Mouse (Mus musculus) kidney, adult 11 months (tissue): Measurements from ENCODE around the gene Efcab14.

Experiments
- DNase-seq: peaks from one replicate; pipeline ENCODE4 v3.0.0; 2022

Efcab14 gene

DNA sequence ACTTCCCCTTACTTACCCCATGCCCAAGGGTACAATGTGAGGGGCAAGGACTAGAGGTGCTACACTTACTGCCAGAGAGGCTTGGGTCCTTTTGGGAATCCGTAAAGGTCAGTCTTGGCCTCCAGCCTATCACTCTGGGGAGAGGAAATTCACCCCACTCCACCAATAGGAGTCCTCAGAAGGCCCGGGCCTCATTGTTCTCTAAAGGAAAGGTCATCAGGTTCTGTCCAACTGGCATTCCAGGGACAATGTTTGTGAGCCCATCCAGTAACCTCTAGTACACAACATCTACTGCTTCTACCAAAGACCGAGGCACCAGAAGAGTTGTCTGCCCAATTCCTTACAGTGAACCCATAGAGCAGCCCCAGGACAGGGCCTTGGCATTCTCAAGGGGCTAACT lies 43.4 kb downstream of the Efcab14 start, which contains the start of gene Tex38:
Tex38 (minus strand) TSS at position 101 of the 400 bp plus-strand sequence.
- DNase-seq: no peak

DNA sequence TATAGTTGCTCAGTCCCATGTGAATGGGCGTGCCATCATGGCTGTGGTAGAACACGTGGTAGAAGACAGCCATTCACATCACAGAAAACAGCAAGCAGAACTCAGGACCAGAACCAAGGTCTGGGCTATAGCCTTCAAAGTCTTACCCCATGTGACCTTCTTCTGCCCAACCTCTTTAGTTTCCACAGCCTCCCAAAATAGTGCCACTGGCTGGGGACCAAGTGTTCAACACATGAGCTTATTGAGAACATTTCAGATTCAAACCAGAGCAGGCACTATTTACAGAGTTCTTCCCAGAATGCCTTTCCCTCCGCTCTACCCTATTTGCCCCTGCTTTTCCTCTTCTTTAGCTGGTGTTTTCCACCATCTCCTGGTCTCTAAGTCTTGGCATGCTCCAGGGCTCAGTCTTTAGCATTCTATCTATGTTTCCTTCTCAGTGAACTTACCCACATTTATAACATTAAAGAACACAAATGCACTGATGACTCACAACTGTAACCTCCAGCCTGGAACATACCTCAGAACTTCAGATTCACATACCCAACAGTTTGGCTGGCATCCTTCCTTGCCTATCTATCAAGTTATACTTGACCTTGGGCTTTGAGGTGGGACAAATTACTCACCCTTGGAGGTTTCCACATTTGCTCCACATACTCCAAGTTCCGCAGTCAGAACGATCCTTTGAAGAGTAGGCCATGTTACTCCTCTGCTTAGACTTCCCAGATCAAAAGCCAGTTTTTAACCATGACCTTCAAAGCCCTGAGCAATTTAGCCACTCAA lies 44.7 kb downstream of the Efcab14 start:
- DNase-seq: no peak

DNA sequence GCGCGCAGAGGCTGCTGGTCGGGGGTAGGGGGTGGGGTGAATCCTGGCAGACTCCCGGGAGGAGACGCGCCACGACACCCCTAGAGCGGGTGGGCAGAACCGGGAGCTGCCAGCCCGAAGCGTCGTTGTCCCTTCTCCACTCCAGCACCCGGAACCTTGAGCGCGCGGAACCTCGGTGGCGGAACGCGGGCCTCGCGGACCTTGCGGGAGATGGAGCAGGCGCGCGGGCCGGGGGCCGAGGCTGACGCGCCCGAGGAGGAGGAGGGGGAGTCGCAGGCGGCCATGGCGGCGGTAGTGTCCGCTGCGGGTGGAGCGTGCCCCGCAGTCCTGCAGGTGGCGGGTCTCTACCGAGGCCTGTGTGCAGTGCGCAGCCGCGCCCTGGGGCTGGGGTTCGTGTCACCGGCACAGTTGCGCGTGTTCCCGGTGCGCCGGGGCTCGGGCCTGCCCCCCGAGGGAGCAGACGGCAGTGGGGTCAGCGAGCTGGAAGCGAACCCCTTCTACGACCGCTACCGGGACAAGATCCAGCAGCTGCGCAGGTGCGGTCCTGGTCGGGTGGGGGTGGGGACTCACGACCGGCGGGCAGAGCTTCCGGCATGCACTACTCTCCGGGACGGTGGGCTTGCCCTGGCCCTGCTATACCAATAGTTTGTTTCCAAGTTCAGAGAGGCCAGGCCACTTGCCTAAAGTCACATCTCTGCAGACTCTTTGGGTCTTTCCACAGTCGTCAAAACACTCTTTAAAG lies 47.4 kb downstream of the Efcab14 start, which contains the start of gene Atpaf1:
Atpaf1 (plus strand) TSS at position 44 of the 742 bp plus-strand sequence.
- peak; percentile 60 for DNase-seq

DNA sequence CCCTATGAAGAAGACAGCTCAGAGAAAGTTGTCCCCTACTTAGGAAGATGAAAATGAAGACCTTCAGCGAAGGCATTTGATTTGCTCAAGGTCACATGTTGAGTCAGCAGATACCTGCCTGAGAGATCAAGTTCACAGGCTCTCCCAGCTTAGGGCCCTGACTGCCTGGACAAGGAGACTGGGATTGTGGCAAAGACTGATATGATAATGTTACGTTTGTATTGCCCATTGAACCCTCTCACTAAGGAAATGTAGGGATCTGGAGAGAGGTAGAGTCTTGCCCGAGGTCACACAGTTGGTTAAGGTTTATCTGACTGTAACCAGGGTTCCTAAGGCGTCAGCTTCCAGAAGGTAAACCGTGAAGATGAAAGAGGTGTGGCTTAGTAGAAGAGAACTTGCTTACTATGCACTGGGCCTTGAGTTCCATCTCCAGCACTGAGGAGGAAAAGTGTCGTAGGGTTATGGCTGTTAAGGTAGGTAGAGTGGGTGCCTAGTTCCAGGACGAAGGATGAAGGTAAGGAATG lies 48.0 kb downstream of the Efcab14 start:
- no peak for DNase-seq

DNA sequence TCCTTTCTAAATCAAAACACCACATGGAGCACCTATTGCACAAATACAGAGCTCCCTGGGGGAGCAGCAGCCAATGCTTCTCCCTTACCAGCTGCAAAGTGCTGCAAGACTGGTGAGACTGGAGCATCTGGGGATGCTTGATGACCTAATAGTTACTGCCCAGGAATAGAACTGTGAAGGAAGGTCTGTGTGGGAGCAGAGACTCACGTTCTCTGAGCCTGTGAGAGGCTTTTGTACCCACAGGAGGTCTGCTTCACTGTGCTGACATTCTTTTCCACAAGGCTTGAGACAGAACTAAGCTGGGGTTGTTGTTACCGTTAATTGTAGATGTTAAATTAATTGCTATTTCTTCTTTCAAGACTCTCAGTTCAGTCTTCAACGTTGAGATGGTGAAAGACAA lies 53.3 kb downstream of the Efcab14 start:
- no peak for DNase-seq

DNA sequence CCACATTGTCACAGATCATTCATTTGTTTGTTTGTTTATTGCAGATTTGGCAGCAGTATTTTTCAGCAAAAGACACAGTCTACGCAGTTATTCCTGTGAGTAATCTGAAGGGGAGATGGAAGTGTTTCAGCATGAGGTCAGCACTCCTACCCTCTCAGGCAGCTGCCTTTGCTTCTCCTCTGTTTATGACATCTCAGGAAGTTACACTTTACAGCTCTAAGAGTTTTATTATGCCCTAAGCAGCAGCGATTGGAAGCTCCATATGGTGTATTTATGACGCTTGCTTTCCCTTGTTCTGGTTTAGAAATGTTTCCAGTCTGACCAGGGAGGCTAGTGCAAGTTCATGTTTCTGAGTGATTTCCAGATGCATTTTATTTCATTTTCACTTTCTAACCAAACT lies 57.8 kb downstream of the Efcab14 start:
- no peak for DNase-seq

DNA sequence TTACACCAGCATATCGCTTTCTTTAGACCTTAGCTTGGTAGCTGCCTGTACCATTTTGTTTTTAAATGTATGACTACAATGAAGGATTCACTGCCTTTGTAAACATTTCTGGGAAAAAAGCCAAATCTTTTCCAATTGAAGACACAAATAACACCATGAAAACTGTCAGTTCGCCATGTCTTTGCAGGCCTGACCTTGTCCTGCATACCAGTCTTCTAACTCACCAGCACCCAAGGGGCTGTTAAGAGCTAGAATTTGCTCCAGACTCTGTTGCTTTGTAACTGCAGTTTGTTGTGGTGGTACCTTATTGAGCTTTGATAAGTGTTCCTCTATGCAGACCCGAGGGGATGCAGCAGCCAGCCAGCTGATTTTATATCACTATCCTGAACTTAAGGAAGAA lies 62.4 kb downstream of the Efcab14 start:
- DNase-seq: no peak

DNA sequence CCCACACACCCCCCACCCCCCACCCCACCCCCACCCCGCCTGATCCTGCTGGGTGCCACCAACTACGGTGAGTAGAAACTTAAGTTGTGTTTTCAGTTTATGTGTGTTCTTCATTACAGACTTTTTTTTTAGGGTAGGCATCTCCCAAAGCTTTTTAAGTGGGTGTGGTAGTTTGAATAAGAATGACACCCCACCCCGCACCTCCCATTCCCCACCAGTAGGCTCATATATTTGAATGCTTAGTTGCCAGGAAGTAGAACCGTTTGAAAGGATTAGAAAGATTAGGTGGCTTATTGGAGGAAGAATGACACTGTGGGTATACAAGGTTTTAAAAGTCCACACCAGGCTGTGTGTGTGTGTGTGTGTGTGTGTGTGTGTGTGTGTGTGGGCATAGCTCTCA lies 74.8 kb downstream of the Efcab14 start:
- no peak for DNase-seq

DNA sequence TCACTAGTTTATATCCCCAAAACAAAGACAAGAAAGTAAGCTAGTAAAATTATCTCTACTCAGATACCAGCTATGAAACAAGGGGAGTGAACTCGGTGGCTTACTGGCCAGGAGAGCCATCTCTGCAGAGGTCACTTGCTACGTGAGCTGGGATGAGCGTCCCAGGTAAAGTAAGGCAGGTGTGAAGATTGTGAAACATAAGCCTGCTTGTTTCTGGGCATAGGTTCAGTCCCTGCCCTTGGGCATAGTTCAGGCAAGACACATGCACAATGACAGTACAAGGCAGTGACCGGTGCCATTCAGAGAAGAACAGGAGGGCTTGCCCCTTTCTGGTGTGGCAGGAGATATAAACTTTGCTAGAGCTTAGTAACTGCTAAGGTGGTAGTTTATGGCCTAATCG lies 78.1 kb downstream of the Efcab14 start:
- DNase-seq: no peak

DNA sequence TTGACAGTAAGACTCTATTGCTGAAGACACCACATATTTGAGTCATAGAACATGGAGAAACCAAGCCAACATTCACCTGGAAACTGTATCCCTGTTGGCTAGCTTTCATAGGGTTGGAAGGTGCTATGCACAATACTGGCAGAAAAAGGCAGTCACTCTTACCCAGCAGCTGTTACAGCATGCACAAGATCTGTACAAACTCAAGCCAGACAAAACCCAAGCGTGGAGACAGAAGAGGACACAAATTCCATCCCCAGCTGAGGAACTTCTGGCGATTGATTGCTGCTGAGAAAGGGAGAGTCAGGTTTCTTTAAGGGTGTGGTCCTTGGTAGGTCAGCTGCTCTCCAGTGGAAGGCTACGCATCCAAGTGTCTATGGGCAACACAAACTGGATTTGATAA lies 82.7 kb downstream of the Efcab14 start:
- no peak for DNase-seq

DNA sequence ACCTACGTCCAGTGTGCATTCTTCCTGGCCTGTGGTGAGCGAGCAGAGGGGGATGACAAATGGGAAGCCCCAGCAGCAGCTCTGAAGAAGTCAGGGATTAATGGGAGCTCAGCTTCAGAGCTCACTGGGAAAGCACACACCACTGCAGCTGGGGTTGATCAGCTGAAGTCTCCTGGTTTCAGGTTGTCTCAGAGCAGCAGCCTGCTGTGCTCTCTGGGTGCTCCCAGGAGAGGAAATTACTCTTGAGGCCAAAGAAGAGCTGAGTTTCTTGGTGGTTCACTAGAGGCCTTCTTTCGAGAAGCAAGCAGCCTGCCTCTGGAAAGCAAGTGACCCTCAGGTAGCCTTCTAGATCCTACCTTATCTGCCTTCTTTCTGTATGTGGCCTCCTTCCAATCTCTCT lies 83.4 kb downstream of the Efcab14 start:
- no peak for DNase-seq

DNA sequence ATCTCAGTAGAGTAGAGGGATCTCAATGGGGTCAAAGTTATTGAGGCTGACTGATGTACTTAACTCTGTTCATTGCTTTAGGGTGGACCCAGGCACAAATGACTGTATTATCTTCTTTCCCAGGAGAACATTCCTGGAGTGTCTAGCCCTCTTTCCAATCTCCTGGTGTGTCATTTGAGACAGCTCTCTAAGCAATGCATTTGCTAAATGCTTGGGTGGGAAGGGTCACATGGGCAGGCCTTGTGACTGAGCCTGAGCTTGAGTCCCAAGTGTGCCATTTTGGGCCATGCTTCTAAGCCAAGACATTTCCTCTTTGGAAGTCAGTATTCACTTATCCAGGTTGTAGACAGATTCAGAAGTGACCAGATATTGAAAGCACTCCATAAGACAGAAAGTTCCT lies 83.9 kb downstream of the Efcab14 start:
- no peak for DNase-seq

DNA sequence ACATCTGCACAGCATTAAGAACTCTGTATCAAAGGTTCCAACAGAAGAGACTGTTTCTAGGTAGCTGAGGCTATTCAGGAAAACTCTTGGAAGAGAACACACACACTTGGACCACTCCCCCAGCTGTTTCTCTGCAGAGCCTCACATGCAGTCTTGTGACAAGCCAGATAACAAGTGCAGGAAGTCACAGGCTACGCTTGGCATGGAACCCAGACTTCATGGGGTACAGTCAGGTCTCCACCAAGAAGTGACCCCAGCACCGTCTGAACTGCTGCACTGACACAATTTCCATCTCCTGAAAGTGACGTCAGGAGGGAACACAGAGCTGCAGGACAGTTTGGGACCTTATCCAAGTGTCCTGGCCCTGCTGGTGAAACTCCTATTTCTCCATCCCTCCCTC lies 84.4 kb downstream of the Efcab14 start:
- DNase-seq: no peak

DNA sequence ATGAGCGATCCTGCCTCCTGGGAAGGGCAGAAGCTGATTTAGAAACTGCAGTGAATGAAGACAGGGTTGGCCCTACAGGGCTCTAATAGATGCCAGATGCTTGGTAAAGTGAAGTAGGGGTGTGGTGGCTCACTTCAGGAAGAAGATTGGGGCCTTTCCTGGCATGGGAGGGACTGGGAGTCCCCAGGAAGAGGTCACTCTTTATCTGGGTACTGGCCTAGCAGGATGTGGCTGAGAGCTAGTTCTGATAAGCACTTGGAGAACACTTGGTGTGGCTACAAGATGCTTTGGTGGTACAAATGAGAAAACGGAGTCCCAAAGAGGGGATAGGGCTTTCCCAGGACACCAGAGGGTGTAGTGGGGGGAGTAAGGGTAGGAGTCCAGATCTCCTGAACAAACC lies 86.6 kb downstream of the Efcab14 start:
- DNase-seq: no peak

DNA sequence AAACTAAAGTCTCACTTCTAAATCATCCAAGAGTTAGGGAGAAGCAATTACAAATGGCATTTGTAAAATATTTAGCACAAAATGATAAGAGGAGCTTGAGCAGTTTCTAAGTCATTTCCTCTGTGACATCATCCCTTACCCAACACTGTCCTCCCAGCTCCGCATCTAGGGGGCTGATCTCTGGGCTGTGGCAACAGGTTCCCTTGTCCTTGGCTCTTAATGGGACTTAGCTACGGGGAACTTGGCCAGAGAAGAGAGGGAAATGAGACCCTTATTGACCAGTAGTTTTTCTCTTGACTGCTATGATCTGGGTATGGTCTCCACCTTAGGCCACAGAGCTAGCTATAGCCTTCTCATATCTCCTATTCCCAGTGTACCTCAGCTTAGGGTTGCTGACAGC lies 87.7 kb downstream of the Efcab14 start:
- DNase-seq: no peak
